Mouse (Mus musculus) bone marrow, adult 2 months (tissue): ENCODE data around the gene Hmg20a.

Source experiments
- CTCF ChIP-seq: fragments of 200-500 bp; IDR thresholded peaks from 2 replicates; pipeline ENCODE4 v1.5.1; 2011; ENCODE audit warnings: low read length, control low read depth; ENCODE audit not compliant: control insufficient read depth, insufficient read depth
- POLR2A ChIP-seq: fragments of 200-500 bp; IDR thresholded peaks from 2 replicates; pipeline ENCODE4 v1.6.1; 2011; ENCODE audit warnings: low read depth, mild to moderate bottlenecking, control low read depth, low read length, borderline replicate concordance; ENCODE audit not compliant: control insufficient read depth

- TF ChIP-seq POLR2A (no peak), CTCF (no peak)
Observed at GRCm38 (mm10) chr9:56504511-56504910, 86.1 kb downstream of the Hmg20a start.
